Mouse (Mus musculus): Measurements from ENCODE around the gene Stat5b.

Stat5b gene

DNA sequence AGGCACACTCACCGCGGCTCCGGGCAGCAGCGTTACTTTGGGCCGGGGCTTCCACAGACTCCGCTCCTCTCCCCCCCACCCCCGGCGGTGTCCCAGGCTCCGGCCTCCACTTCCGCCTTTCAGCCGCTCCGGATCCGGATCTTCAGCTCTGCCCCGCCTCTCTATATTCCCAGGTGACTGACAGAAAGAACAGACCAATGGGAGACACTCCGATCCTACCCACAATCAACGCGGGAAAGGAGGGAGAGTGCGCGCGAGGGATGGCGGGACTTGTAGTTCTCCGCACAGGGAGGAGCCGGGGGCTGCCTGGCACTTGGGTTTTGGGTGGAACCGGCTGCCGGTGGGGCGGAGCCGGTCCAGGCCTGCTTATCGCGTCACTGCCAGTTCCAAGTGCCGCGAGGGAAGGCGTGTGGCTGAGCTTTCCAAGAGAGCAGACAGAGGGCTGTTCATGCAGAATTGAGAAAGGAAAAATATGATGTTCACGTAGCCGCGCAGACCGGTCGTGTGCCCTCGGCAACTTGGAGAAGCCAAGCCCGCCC is 112.4 kb downstream of the Stat5b start, which contains the start of gene Rab5c:
Rab5c (minus strand) TSS at position 150 of the 539 bp plus-strand sequence.
- peak; percentile 99 for DNase-seq (ENCODE audit: low spot score in 2 of 2)

- no peak for DNase-seq (ENCODE audit: low spot score in 2 of 2)
Observed at GRCm38 (mm10) chr11:100737105-100737733, 113.3 kb downstream of the Stat5b start.

GRCm38 (mm10) chr11:100736746-100737080 is 113.8 kb downstream of the Stat5b start:
- no peak for DNase-seq (ENCODE audit: low spot score in 2 of 2)

- no peak for DNase-seq (ENCODE audit: low spot score in 2 of 2)
Observed at GRCm38 (mm10) chr11:100735954-100736745, 114.4 kb downstream of the Stat5b start.

DNA sequence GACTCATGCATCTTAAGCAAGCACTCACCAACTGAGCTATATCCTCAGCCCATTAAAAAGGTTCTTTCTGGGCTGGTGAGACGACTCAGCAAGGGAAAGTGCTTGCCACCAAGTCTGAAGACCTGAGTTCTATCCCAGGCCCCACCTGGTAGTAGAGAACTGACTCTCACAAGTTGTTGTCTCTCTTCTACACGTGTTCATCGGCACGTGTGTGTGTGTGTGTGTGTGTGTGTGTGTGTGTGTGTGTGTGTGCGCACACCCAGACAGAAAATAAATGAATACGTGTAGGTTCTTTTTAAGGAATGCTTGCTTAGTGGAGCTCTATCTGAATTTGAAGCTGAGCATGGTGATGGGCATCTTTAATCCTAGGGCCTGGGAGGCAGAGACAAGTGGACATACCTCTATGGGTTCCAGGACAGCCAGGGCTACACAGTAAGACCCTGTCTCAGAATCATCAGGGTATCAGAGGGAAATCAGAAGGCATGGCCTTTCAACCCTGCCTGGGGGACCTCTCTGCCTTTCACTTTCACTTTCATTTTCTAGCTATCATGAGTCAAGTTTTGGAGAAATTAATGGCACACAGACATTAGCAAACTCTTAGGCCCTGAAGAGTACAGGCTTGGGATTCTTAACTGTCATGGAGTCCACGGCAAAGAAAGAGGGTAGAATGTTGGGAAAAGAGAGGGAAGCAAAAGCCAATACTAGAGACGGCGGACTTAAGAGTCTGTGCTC is 115.2 kb downstream of the Stat5b start:
- DNase-seq (ENCODE audit: low spot score in 2 of 2) = no peak

Measured in frontal cortex, postnatal 36 days (tissue).